ENCODE assay signal across 9 mouse cellular contexts in genomic region chr4:140879739-140880138, GRCm38 (mm10). TPM values are rescaled to one million over a fixed set of nuclear protein-coding genes. Genes with fewer than 3 reads are reported as not detected.
DNase-seq lines count a peak whose midpoint lies in the region; ATAC-seq and TF ChIP-seq lines count a peak whose summit lies in the region.
"Had no signal": no experiment of that assay in that cellular context is flagged by ENCODE, and none has a peak within 500 bp of the region (broad histone marks: within the 10 kb centered on the region; RNA-seq: fewer than 3 reads in every experiment).

No protein-coding gene starts in this region.

- H3K36me3 ChIP-seq in limb, embryonic 14.5 days (ENCODE audit: control insufficient read depth, insufficient read depth, low read length), result no peaks in the 10 kb centered on the region
- H3K36me3 ChIP-seq: embryonic facial prominence, embryonic 13.5 days had no signal

- no peaks in the 10 kb centered on the region for H3K27me3 ChIP-seq in limb, embryonic 14.5 days (ENCODE audit: control insufficient read depth, insufficient read depth, low read length)
- H3K27me3 ChIP-seq: embryonic facial prominence, embryonic 13.5 days had no signal

- H3K27ac ChIP-seq in limb, embryonic 14.5 days (replicated peaks; ENCODE audit: low read depth, low read length), result no peak overlapping the region
- H3K27ac ChIP-seq: embryonic facial prominence, embryonic 13.5 days; kidney, postnatal 0 days had no signal

- 52% methylated on average over 4 of the region's 4 CpGs for WGBS in limb, embryonic 14.5 days

- DNase-seq in left cerebral cortex, adult 18-20 months (ENCODE audit: low spot score in 2 of 2), result peak; percentile 12 to 39
- no peak for DNase-seq in left cerebral cortex, adult 11 months (ENCODE audit: low spot score)
- DNase-seq in brain, adult 2 months (ENCODE audit: low read depth, low spot score), result peak; percentile 12
- peak; percentile 43 to 68 for DNase-seq in gastrocnemius, postnatal 36 days
- peak; percentile 32 for DNase-seq in limb, embryonic 14.5 days (ENCODE audit: low spot score)
- no peak for DNase-seq in lung, postnatal 36 days
- DNase-seq in thymus, postnatal 25 days, result no peak

- intact Hi-C loops in gastrocnemius, postnatal 36 days (cut with DNase I), result no loop called here

- H3K9ac ChIP-seq in limb, embryonic 14.5 days (ENCODE audit: low read depth, low read length, severe bottlenecking), result no peak overlapping the region
- H3K9ac ChIP-seq: embryonic facial prominence, embryonic 13.5 days had no signal

- no peaks in the 10 kb centered on the region for H3K4me1 ChIP-seq in limb, embryonic 14.5 days (ENCODE audit: control insufficient read depth, insufficient read depth, low read length)
- H3K4me1 ChIP-seq: embryonic facial prominence, embryonic 13.5 days had no signal

- no peak for ATAC-seq in limb, embryonic 14.5 days (ENCODE audit: low FRiP score, low read depth)

- H3K4me3 ChIP-seq in limb, embryonic 14.5 days (replicated peaks; ENCODE audit: low read length), result no peak overlapping the region
- H3K4me3 ChIP-seq: embryonic facial prominence, embryonic 13.5 days had no signal

- 0 out of 2 replicates have a peak, but pooled peaks cover 5% of the 10 kb centered on the region for H3K9me3 ChIP-seq in limb, embryonic 14.5 days (ENCODE audit: control insufficient read depth, low read length)
- H3K9me3 ChIP-seq: embryonic facial prominence, embryonic 13.5 days had no signal

- H3K4me2 ChIP-seq in limb, embryonic 14.5 days (replicated peaks; ENCODE audit: low read depth, low read length, severe bottlenecking), result no peak overlapping the region
- H3K4me2 ChIP-seq: embryonic facial prominence, embryonic 13.5 days had no signal

- TF ChIP-seq POLR2A in limb, embryonic 14.5 days (IDR thresholded peaks at IDR 0.05; ENCODE audit: borderline replicate concordance, extremely low read depth, insufficient read depth, insufficient read length), result no peak

RNA-seq across cellular contexts. Expression of gene Padi2, which starts 26.4 kb away (rescaled TPM):
- total RNA-seq in left cerebral cortex, adult 18-20 months (2021), result 10 to 100 TPM; 13.5 to 14.6 TPM
- total RNA-seq in gastrocnemius, postnatal 36 days (2021), result 100 to 1,000 TPM; 105 to 170 TPM
- polyA plus RNA-seq in limb, embryonic 14.5 days (2012; rRNA removed), result 1.3 and 1.9 TPM in 2 replicates
- 1.3 and 1.9 TPM in 2 replicates for polyA plus RNA-seq in limb, embryonic 14.5 days (2014; fragmentation: Nextera tagmentation; extraction: Ambion mirVana)

RNA-seq across cellular contexts. Expression of gene Padi1, which starts 34.2 kb away (rescaled TPM):
- total RNA-seq in left cerebral cortex, adult 18-20 months (2021), result not detected
- total RNA-seq in gastrocnemius, postnatal 36 days (2021), result under 1 TPM; 0.07 to 0.08 TPM
- polyA plus RNA-seq in limb, embryonic 14.5 days (2012; rRNA removed), result 0.19 and 0.25 TPM in 2 replicates
- 0.10 and 0.12 TPM in 2 replicates for polyA plus RNA-seq in limb, embryonic 14.5 days (2014; fragmentation: Nextera tagmentation; extraction: Ambion mirVana)

Comparison
In these comparisons a context has a peak if more than half of its experiments do, and no peak if none do; other contexts are left out.
1. DNase-seq: peak in left cerebral cortex, adult 18-20 months (2 of 2), brain, adult 2 months (single experiment), gastrocnemius, postnatal 36 days (2 of 2) and limb, embryonic 14.5 days (single experiment); none in left cerebral cortex, adult 11 months (single experiment), lung, postnatal 36 days (single experiment) and thymus, postnatal 25 days (single experiment).
2. RNA of gene Padi2, which starts 26.4 kb away (total RNA-seq): 105 to 170 TPM in gastrocnemius, postnatal 36 days; 13.5 to 14.6 TPM in left cerebral cortex, adult 18-20 months; every median in the first group is over 4 times any median in the second.